Mouse (Mus musculus) liver (tissue): ENCODE data around the gene Gm11146.

ENCODE experiments used
- DNase-seq: peaks from one replicate; pipeline ENCODE4 v3.0.0-alpha.2; 2020; ENCODE audit warnings: mixed read lengths

Gm11146 gene

GRCm38 (mm10) chr16:77601994-77602393 is at the start of gene Gm11146:
Gene Gm11146, minus strand, starts transcription at chr16:77602094.
- no peak for DNase-seq

- DNase-seq = no peak
Observed at GRCm38 (mm10) chr16:77650596-77650995, 48.7 kb upstream of the Gm11146 start.

- DNase-seq = no peak
Observed at GRCm38 (mm10) chr16:77649006-77649405, 47.1 kb upstream of the Gm11146 start.

- no peak for DNase-seq
Observed at GRCm38 (mm10) chr16:77648181-77648580, 46.3 kb upstream of the Gm11146 start.

GRCm38 (mm10) chr16:77646146-77646545 is 44.3 kb upstream of the Gm11146 start:
- DNase-seq = no peak

GRCm38 (mm10) chr16:77644976-77645375 is 43.1 kb upstream of the Gm11146 start:
- no peak for DNase-seq

GRCm38 (mm10) chr16:77643871-77644720 is 42.2 kb upstream of the Gm11146 start:
- peak; percentile 24 for DNase-seq

GRCm38 (mm10) chr16:77643036-77643870 is 41.4 kb upstream of the Gm11146 start:
- DNase-seq = no peak

- DNase-seq = no peak
Observed at GRCm38 (mm10) chr16:77636497-77636896, 34.6 kb upstream of the Gm11146 start.

GRCm38 (mm10) chr16:77632315-77632881 is 30.5 kb upstream of the Gm11146 start:
- no peak for DNase-seq

- no peak for DNase-seq
Observed at GRCm38 (mm10) chr16:77622681-77623080, 20.8 kb upstream of the Gm11146 start.

- no peak for DNase-seq
Observed at GRCm38 (mm10) chr16:77602581-77602980, 687 bp upstream of the Gm11146 start.

GRCm38 (mm10) chr16:77598787-77599186 is 3.1 kb downstream of the Gm11146 start:
- DNase-seq = no peak

GRCm38 (mm10) chr16:77596556-77596955 is 5.3 kb downstream of the Gm11146 start:
- no peak for DNase-seq

- no peak for DNase-seq
Observed at GRCm38 (mm10) chr16:77595661-77596060, 6.2 kb downstream of the Gm11146 start.

- no peak for DNase-seq
Observed at GRCm38 (mm10) chr16:77594553-77594952, 7.3 kb downstream of the Gm11146 start.

GRCm38 (mm10) chr16:77593828-77594421 is 8.0 kb downstream of the Gm11146 start:
- DNase-seq = peak; percentile 5

GRCm38 (mm10) chr16:77592986-77593385 is 8.9 kb downstream of the Gm11146 start:
- DNase-seq = no peak

- DNase-seq = no peak
Observed at GRCm38 (mm10) chr16:77573036-77573435, 28.9 kb downstream of the Gm11146 start.

GRCm38 (mm10) chr16:77569457-77569856 is 32.4 kb downstream of the Gm11146 start:
- no peak for DNase-seq

GRCm38 (mm10) chr16:77568384-77568783 is 33.5 kb downstream of the Gm11146 start:
- no peak for DNase-seq

GRCm38 (mm10) chr16:77562852-77563251 is 39.0 kb downstream of the Gm11146 start:
- no peak for DNase-seq
